Comparison of ENCODE assay signal across 46 mouse cellular contexts in genomic region chr2:89811751-89812150, GRCm38 (mm10). TPM values are rescaled to one million over a fixed set of nuclear protein-coding genes. Genes with fewer than 3 reads are reported as not detected.
"Had no signal": no experiment of that assay in that cellular context is flagged by ENCODE, and none has a peak within 500 bp of the region (broad histone marks: within the 10 kb centered on the region; RNA-seq: fewer than 3 reads in every experiment).

Gene Olfr1255 (plus strand): TSS chr2:89812051.

- H3K4me3 ChIP-seq: left cerebral cortex, adult 2 months; limb, embryonic 10.5 days; limb, embryonic 12.5 days; limb, embryonic 13.5 days; limb, embryonic 15.5 days; liver, embryonic 12.5 days; liver, embryonic 13.5 days; liver, embryonic 15.5 days; lung, embryonic 15.5 days; midbrain, embryonic 10.5 days; midbrain, embryonic 13.5 days; myocyte; neural tube, embryonic 12.5 days had no signal

- H3K4me2 ChIP-seq: limb, embryonic 12.5 days; limb, embryonic 13.5 days; limb, embryonic 15.5 days; liver, embryonic 11.5 days; liver, embryonic 12.5 days; liver, embryonic 13.5 days; liver, embryonic 15.5 days; lung, embryonic 14.5 days; lung, embryonic 15.5 days; midbrain, embryonic 11.5 days; midbrain, embryonic 13.5 days; neural tube, embryonic 12.5 days had no signal

- DNase-seq: left cerebral cortex, postnatal 4 days; liver; liver, embryonic 13.5 days; liver, postnatal 0 days; lung, adult 18-20 months; lung, adult 2 months; lung, embryonic 14.5 days; lung, postnatal 10 days; lung, postnatal 14 days; lung, postnatal 36 days; lung, postnatal 4 days had no signal

- H3K9me3 ChIP-seq: limb, embryonic 10.5 days; limb, embryonic 12.5 days; limb, embryonic 13.5 days; limb, embryonic 15.5 days; liver, embryonic 12.5 days; liver, embryonic 13.5 days; liver, embryonic 15.5 days; lung, embryonic 15.5 days; midbrain, embryonic 10.5 days; midbrain, embryonic 13.5 days; neural tube, embryonic 12.5 days had no signal

- H3K4me1 ChIP-seq: limb, embryonic 10.5 days; limb, embryonic 12.5 days; limb, embryonic 13.5 days; limb, embryonic 15.5 days; liver, embryonic 12.5 days; liver, embryonic 13.5 days; liver, embryonic 15.5 days; lung, embryonic 15.5 days; megakaryocyte, embryonic 14.5 days; midbrain, embryonic 10.5 days; midbrain, embryonic 13.5 days; neural tube, embryonic 12.5 days had no signal

- H3K27ac ChIP-seq: left cerebral cortex, adult 2 months; limb, embryonic 10.5 days; limb, embryonic 12.5 days; limb, embryonic 13.5 days; limb, embryonic 15.5 days; liver, embryonic 12.5 days; liver, embryonic 13.5 days; liver, embryonic 14.5 days; liver, embryonic 15.5 days; lung, embryonic 15.5 days; macrophage; midbrain, embryonic 10.5 days; midbrain, embryonic 13.5 days; neural tube, embryonic 12.5 days had no signal

- H3K9ac ChIP-seq: limb, embryonic 12.5 days; limb, embryonic 13.5 days; limb, embryonic 15.5 days; liver, embryonic 12.5 days; liver, embryonic 13.5 days; liver, embryonic 14.5 days; liver, embryonic 15.5 days; liver, postnatal 0 days; lung, embryonic 14.5 days; lung, embryonic 15.5 days; midbrain, embryonic 13.5 days; neural tube, embryonic 12.5 days had no signal

- ATAC-seq: liver, embryonic 12.5 days; liver, postnatal 0 days; lung, postnatal 0 days; midbrain, embryonic 13.5 days; midbrain, embryonic 16.5 days had no signal

- H3K36me3 ChIP-seq: limb, embryonic 10.5 days; limb, embryonic 12.5 days; limb, embryonic 13.5 days; limb, embryonic 15.5 days; liver, embryonic 12.5 days; liver, embryonic 13.5 days; liver, embryonic 15.5 days; lung, embryonic 15.5 days; midbrain, embryonic 10.5 days; midbrain, embryonic 13.5 days; neural tube, embryonic 12.5 days had no signal

- H3K27me3 ChIP-seq: limb, embryonic 12.5 days; limb, embryonic 13.5 days; limb, embryonic 15.5 days; liver, embryonic 12.5 days; liver, embryonic 13.5 days; liver, embryonic 15.5 days; lung, embryonic 15.5 days; megakaryocyte, embryonic 14.5 days; midbrain, embryonic 13.5 days; neural tube, embryonic 12.5 days had no signal

RNA-seq across cellular contexts. Expression of gene Olfr1255, which starts in this region (rescaled TPM):
- total RNA-seq: left cerebral cortex, adult 18-20 months; left cerebral cortex, adult 2 months; left cerebral cortex, adult 8-10 months; left cerebral cortex, postnatal 10 days; left cerebral cortex, postnatal 14 days; left cerebral cortex, postnatal 25 days; left cerebral cortex, postnatal 36 days; left cerebral cortex, postnatal 4 days; liver, adult 2 months; megakaryocyte progenitor cell, adult 5-6 weeks; megakaryocyte, adult 5-6 weeks; megakaryocyte-erythroid progenitor cell, adult 5-6 weeks; monocyte, adult 5-6 weeks had no signal
- polyA plus RNA-seq: limb, embryonic 10.5 days; limb, embryonic 11.5 days; limb, embryonic 12.5 days; limb, embryonic 13.5 days; limb, embryonic 14.5 days; limb, embryonic 15.5 days; liver, adult 2 months; liver, embryonic 11.5 days; liver, embryonic 12.5 days; liver, embryonic 13.5 days; liver, embryonic 14.5 days; liver, embryonic 15.5 days; liver, embryonic 16.5 days; liver, postnatal 0 days; lung, adult 2 months; lung, embryonic 14.5 days; lung, embryonic 15.5 days; lung, embryonic 16.5 days; lung, postnatal 0 days; macrophage; midbrain, embryonic 10.5 days; midbrain, embryonic 11.5 days; midbrain, embryonic 13.5 days; midbrain, embryonic 16.5 days; myocyte; neural tube, embryonic 11.5 days; neural tube, embryonic 12.5 days had no signal
